Mouse (Mus musculus) E14TG2a.4 (cell line): ENCODE measurements at regions not wholly inside any gene's neighbourhood (a gene's known extent, or its start where the extent isn't known, plus 50 kb on each side); places are given as distances from the start of the nearest gene placed in this dataset.

Source experiments
- CTCF ChIP-seq: conservative IDR thresholded peaks from 2 replicates; pipeline ENCODE4 v1.5.1; 2014; ENCODE audit warnings: low read length
- NANOG ChIP-seq: IDR thresholded peaks from 2 replicates; pipeline ENCODE4 v1.6.1; 2014; ENCODE audit warnings: borderline replicate concordance, low read length, mixed read lengths
- POU5F1 ChIP-seq: IDR thresholded peaks from 2 replicates; pipeline ENCODE4 v1.6.1; 2014; ENCODE audit warnings: low read length, borderline replicate concordance

DNA sequence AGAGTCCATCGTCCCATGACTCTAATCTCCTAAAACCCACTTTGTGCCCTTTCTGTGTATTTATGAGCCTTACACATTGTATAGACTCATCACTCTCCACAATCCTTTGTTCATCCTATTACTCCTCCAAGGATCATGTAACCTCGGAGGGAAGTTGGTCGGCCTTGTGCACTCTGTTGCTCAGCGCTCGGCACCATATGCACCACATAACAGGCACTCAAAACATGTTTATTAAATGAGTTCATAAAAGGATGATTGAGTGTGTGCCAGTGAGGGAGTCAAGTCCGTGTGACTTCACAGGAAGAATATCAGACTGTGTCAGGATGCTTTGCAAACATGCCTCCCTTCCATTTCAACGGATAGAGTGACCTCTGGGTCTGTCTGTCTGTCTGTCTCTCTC is 858.8 kb downstream of the Gsdmc2 start:
- TF ChIP-seq CTCF (no peak), NANOG (no peak), POU5F1 (no peak)
